Mouse (Mus musculus) spleen, adult 18-20 months (tissue): ENCODE data around the gene Sh3bp5.

Experiments used
- DNase-seq, 2 experiments: peaks; one replicate each; pipeline ENCODE4 v3.0.0; 2022; ENCODE audit warnings: mixed read lengths in 2 of 2

Gene Sh3bp5

DNA sequence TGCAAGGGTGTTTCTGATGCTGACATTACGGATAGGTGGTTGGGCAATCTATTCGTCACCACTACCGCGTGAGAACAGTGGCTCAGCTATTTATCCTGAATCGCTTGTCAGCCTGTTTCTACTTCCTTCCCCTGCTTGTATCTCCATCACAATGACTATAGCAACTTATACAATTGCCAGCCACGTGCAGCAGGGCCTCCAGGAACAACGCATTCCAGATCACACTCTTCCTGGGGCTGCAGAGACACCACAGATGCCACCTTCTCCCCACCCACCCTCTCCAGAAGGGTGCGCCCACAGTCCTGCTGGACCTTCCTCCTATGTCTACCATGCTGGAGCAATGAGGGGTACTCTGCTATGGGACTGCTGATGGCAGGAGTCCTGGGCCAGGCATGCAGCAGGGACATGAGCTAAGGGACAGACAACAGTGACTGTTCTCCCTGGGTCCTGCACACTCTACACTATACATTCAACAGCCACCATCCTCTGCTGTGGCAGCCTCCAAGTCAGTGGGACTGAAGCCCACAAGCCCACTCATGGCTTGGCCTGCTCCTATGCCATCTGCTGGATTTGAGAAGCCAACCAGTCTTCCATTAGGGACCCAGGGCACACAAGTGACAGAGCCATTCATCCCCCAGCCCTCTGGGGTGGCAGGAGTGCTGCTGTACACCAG is 42.9 kb downstream of the Sh3bp5 start:
- peak in 1 of 2 experiments; percentile 4 for DNase-seq

DNA sequence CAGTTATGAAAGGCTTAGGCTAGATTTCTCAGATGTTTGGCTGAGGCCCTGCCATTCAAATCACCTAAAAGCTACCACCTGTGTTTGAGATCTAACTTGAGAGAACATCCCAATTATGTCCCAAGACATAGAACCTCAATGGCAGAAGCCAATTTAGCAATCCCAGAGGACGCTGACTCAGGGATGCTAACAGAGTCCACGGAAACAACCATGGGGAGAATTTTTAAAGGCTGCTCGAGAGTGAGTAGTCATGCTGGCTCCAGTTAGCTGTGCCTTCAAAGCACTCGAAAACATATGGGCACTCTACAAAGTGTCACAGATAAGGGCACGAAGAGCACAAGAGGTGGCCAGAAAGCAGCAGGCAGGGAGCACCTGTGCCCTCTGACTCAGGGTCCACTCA is 43.6 kb downstream of the Sh3bp5 start:
- peak in 1 of 2 experiments; percentile 1 for DNase-seq

DNA sequence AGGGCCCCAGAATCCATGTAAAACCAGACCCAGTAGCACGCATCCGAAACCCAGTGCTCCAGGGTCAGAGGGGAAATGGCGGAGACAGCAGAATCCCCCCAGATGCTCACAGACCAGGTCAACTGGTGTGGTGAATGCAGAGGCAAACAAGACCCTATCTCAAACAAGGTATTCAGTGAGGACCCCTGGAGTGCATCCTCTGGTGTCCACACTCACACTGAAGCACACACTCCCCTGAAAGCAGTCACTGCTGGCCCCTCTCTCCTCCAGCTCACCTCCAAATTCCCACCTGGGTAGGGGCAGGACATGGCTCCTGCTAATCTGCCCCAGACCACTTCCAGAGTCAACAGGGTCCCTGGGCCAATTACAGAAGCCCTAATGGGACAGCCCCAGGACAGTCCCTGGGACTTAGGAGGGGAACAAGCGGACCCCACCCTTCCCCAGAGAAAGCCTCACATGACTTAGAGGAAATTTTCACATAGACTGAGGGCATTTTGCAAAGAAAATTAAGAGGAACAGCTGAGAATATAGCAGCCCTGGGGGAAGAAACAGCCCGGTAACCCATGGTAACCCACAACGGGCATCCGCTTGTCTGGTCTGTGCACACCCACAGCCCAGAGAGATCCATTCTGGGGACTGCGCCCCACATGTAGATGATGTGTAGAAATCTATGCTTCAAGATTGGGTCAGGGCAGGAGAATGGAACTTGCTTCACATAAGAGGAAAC is 46.3 kb downstream of the Sh3bp5 start:
- peak; percentile 14 to 31 for DNase-seq

DNA sequence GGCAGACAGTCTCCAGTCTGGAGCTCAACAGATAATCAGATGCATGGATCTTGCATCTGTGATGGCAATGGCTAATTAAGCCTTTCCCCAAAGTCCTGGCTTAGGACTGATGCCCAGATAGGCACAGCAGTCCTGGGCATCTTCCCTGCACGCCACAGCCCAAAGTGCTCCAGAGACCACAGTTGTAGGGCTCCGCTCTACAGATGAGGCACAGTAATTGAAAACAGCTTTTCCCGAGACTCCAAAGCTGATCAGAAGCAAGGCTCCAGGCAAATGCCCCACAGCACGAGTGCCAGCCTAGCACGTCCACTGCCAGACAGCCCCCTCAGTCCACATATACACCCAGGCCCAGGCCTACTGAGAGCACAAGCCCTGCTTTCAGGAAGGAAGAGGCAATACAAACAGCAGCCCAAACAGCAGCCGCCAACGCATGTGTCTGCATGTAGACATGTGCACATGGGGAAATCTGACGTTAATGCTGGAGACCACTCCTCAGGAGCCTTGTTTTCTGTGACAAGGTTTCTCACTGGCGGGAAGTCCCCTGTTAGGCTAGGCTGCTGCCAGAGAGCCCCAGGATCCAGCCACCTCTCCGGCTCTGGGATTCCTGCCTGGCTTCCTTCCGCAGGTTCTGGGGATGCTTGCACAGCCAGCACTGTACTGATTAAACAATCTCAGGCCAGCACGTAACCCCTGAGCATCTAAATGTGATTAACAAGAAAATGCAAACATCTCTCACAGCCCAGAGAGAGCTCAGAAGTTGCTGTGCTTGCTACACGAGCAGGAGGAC is 47.6 kb downstream of the Sh3bp5 start:
- DNase-seq = peak in 1 of 2 experiments; percentile 4

DNA sequence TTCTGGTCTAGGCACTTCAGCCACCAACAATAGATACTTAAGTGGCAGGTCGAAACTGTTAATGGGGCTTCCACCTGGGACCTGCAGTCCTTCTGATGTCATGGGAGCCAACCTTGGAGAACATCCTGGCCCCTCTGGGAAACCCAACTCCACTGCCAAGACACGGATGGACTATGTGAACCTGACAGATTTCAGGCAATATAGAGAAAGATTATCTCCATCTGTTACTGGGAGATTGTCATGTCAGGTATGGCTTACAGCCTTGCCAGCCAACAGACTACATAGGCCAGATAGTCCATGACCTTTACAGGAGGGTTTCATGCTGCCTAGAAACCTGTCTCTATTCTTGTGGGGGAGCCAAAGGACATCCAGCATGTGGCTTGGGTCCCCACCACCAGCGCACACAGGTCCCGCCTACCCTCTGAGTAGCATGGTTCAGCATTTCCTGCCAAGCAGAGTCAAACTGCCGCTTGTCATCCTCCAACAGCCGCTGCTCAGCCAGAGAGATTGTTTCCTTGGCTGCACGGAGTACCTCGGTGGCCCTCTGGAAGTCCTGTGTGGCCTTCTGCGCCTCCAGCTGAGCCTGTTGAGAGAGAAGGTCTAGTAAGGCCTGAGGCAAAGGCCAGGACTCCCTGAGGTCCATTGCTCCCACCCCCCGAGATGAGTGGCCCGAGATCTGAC is 48.4 kb downstream of the Sh3bp5 start:
- DNase-seq = peak in 1 of 2 experiments; percentile 27

DNA sequence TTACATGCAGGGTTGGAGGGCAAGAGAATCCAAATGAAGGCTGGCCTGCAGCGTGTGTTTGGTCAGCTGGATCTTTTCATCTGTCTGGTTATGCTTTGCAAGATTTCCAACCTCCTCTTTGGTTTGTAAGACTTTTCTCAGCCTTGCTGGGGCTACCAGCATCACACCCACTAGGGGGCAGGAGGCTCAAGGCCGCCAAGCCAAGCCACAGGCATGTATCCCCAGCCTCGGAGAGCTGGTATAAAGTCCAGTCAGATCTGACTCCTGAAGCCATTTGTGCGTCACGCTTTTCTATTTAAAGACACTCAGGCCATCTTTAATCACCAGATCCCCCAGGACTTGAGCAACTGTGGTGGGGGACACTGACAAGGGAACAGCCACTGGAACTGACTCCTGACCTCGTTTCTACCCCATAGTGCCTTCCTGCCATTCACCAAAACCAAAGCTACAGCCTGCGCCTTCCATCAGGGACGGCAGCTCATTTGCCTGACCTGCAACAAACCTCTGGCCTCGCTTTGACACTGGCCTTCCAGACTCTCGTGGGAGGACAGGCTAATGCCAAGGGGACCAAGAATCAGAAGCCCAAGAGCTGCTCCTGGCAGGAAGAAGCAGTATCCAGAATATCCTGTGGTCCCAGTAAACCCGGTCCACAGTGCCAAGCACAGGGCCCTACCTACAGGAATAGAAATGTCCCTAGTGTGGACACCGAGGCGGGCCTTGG is 49.7 kb downstream of the Sh3bp5 start:
- peak; percentile 68 to 80 for DNase-seq

DNA sequence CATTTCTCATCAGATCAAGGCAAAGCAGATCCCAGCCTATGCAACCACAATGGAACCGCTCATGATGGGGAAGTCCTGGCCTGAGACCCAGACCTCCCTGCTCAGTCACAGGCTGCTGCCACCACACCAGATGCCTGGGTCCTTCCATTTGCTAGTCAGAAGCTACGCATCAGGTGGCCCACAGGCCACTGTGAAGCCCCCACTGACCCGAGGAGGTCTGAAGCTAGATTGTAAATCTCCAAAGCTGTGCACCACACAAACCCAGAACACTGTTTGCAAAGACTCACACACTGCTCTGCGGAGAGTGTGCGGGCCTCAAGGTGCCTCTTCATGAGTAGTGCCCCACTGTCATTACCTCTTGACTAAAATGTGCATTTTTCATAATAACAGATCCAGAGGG is 50.5 kb downstream of the Sh3bp5 start:
- DNase-seq = no peak

DNA sequence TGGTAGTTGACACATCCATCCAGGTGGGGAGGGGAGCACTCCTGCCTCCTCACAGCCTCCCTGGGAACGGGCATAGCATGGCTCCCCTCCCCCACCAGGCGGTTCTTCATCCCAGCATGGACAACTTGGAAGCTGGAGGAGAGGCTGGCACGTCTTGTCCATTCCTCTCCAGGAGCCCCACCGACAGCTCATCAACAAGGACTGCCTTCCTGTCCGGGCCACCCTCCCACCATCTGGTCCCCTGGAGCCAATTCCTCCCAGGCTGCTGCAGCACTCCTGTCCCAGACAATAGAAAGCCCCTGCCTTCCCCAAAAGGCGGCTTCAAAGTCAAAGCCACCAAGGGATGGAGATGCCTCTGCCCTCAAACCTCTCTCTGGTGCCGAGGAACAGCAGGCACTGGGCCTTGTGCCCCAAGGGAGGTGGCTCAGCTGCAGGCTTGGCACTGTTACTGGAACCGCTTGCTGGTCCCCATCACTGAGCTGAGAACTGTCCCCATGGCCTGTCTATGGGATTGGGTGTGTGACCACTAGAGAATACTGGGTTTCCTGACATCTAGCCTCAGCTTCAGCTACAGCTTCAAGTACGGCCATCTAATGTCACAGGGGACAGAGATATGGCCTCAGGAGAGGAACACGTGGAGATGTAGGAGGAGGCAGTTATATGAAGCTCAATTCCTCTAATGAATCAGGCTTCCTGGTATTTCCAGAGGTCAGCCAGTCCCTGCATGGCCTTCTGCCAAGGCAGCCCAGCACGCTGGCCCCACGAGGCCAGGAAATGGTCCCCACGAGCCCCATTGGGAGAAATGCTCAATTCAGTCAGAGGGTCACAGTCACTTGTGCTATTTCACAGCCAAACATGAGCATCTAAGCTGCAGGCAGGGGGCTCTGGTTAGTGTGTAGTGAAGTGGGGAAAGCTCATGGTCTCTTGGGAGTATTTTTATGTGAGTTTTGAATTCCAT is 51.2 kb downstream of the Sh3bp5 start:
- DNase-seq = no peak

DNA sequence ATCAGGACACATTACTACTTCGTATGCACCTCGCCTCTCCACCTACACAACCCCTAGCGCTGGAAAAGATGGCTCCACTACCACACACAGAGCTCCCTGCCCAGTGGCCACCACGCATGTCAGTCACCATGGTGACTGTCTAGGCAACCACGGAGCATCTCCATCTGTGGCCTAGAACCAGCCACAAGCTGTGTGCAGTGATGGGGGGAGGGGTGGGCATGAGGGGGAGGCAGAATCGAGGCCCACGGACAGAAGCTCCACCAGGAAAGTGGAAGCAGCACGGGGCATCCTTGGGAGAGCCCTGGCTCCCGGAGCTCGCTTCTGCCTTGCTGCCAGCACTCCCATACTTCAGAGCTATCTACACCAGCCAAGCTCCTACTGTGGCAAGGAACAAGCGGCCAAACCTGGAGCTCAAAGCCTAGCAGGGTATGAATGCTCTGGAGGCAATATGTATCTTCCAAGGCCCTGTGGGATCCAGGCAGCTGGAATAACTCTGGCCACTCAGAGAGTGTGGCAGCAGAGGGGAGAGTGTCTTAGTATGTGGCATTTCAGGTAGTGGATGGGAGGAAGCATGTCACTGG is 52.3 kb downstream of the Sh3bp5 start:
- DNase-seq = no peak

DNA sequence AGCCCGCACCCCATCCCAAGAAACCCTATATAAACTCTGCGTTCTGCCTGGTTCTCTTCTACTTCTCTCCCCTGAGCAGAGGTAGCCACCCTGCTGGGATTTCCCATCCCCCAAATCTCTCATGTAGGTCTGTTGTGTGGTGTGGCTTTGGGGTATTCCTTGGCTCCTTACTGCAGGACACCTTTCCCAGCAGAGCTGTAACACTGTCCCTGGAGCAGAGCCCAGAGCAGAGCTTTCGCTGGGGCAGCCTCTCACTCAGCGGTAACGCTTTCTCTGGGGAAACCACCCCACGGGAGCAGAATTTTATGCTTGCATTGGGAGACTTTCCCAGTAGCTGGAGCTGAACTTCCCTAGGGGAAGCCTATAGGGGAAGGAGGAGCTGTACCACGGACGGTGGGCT is 53.6 kb downstream of the Sh3bp5 start:
- no peak for DNase-seq

DNA sequence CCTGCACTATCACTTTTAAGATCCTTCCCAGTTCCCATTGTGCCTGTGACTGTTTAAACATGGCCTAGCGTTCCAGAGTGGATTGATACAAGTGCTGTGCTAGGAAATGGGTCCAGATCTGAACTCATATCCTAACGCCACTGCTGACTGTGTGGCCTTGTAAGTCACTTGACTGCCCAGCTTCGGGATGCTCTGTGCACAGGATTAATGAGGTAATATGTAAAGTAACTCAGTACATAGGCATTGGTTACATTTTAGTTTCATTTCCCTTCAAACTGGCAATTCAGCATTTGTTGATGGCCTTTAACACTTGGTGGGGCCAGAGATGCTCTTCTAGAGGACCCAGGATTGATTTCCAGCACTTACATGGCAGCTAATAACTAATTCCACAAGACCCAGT is 59.5 kb downstream of the Sh3bp5 start:
- no peak for DNase-seq

DNA sequence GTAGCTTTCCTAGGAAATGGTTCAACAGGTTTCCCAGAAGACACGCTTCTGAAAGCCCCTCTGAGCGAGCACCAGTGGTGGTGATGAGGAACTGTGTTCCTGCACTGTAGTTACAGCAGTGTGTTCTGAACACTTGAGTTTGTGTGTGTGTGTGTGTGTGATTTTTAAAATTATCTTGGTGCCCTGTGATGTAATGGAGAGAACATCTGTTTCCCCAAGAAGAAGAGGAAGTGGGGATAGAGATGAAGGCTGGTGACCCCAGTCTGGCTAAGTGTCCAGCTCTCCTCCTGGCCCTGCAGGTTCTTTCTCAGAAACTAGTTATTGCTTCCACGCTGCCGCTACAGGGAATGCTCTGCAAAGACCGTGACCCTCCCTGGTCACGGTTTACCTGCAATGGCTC is 61.5 kb downstream of the Sh3bp5 start:
- no peak for DNase-seq

DNA sequence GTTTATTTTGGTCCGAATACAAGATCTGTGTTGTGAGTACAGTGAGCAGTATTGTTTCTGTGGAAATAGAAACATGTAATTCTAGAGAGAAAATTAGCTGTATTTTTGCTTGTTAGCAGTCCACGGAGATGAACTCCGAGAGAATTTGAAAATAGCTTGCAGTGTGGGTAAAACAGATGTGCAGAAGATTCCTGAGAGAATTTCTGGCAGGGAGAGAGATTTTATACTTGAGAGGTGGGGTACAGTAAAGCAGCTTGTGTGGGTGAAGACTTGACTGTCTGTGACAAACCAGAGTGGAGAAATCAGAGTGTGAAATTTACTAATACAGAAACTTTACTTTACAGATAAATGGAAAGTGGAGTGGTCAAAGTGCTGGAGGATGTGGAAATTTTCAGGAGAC is 66.5 kb downstream of the Sh3bp5 start:
- no peak for DNase-seq

DNA sequence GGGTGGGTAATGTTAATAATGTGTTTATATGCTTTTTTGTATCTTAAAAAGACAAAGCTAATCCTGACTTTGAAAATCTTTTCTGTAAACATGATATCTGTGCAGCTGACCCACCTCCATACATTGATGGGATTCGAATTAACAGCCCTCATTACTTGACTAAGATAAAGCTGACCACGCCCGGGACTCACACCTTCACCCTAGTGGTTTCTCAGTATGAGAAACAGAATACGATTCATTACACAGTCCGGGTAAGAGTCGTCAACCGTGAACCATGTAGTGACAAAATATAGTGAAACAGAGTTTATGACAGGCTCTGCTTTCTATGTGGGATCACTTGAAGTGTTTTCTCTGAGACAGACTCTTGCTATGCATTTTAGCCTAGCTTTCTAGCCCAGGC is 67.9 kb downstream of the Sh3bp5 start:
- no peak for DNase-seq

DNA sequence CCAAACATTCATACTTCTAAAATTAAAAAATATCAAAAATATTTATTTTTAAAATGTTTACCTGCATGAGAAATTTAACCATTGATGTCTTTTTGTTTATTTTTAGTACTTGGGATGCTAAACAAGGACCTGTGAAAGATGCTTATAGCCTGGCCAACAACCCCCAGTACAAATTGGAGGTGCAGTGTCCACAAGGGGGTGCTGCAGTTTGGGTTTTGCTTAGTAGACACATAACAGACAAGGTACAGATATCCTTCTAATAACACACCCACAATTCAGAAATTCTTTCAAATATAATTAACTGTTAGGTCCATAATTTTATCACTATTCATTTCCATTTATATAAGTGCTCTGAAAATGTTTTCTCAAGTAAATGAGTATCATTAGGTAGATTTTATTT is 70.5 kb downstream of the Sh3bp5 start:
- DNase-seq = peak; percentile 60 to 83

DNA sequence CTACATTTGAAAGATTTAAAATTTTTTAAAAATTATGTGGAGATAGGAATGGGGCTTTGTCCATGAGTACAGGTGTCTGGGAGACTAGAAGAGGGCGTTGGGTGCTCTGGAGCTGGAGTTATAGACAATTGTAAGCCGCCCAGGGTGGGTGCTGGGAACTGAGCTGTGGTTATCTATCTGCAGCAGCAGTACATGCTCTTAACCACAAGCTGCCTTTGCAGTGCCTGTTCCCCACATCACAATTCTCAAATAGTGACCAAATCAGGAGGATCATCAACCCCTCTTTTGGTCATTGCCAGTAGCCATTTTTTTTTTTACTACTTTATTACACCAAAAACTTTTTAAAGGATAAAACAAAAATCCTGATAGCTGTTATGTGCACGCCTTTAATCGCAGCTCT is 71.3 kb downstream of the Sh3bp5 start:
- no peak for DNase-seq

DNA sequence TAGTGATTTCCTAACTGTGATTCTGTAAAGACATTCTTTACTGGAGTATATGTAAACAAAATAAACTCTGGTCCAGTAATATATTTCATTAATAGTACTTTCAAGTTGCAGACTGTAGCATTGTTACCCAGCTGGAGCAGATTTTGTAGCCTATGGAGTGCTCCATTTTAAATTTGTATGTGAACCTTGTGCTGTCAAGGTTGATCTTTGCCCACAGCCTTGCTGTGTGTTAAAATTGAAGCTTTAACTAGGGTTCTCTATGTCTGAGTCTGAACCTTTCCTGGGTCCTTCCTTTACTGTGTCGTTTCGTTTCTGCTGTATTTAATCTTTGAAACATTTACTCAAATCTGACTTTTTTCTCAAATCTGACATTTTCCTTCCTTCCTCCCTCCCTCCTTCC is 73.6 kb downstream of the Sh3bp5 start:
- no peak for DNase-seq

DNA sequence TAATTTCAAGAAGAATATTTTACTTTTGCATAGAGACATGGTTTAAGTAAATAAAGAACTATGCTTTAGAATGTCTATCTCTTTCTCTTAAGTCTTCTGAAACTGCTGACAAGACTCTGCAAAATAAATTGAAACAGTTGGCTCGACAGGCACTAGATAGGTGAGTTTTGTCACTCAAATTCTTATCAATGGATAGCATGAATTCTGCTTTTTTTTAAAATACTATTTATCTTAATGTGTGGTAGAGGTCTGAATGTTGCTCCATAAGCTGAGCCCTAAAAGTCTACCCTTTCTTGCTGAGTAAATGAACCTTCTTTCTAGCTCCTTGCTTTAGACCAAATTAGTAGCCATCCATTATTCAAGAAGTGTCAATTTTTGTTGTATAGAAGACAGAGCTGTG is 90.5 kb downstream of the Sh3bp5 start:
- DNase-seq = no peak

DNA sequence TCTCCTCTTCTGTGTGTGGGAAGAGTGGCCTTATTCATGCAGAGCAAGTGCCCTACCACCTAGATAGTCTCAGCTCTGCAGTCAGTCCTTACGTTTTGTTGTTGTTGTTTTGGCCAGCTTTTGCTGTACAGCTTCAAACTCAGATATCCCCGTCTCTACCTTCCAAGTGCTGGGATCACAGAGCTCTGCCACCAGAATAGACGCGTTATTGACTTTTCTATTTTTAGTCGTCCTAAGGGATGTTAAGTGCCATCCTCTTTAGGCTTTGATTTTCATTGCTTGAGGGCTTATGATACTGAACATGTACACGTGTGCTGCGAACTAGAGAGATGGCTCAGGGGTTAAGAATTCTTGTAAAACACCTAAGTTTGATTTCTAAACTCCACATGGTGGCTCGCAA is 92.6 kb downstream of the Sh3bp5 start:
- DNase-seq = no peak

DNA sequence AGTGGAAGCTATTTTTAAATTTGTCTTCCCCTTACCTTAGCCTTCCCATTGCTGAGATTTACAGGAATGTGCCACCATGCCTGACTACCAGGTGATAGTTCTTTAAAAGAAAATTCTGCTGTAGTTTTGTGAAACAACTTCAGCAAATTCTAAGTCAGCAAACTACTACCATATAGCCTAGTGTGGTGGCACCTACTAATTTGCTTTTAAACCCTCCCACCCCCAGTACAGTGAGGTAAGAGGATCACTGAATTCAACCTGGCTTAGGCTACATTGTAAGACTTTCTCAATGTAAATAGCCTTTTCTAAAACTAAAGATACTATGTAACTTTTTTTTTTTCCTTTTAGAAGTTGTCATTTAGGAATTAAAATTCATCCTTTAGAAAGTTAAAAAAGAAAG is 97.9 kb downstream of the Sh3bp5 start:
- no peak for DNase-seq

DNA sequence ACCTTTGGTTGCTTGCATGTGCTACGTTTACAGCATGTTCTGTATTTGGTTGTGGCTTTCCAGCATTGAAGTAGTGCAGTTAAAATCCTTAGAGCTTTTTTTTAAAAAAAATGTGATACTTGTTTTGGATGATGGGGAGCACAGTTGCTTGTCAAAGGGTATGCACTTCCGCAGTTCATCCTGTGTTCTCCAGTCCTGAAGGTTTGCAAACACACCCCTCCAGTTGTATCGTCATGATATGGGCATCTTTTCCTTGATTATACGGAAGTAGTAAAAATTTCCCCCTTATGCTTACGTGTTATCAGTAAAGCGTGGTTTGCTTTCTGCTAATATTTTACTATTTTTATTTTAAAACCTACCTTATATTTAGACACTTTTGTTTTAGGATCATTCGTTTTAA is 98.5 kb downstream of the Sh3bp5 start:
- no peak for DNase-seq
